Mouse (Mus musculus): Measurements from ENCODE around the gene Slc22a20. TPM values are rescaled to one million over a fixed set of nuclear protein-coding genes. Genes with fewer than 3 reads are reported as not detected.

Gene Slc22a20
- polyA plus RNA-seq, 1 experiment from 2014 or later: 0.05 TPM

GRCm38 (mm10) chr19:5964804-5965203 is 21.1 kb downstream of the Slc22a20 start:
- Histone ChIP-seq H3K4me1 (replicated peaks) (peaks cover 81% of the 10 kb centered on the region), H3K36me3 (replicated peaks) (peaks cover 20% of the 10 kb centered on the region), H3K9ac (peak overlapping the region; percentile 75), H3K9me3 (replicated peaks) (no peaks in the 10 kb centered on the region), H3K27ac (replicated peaks) (peak overlapping the region; percentile 92), H3K4me3 (replicated peaks) (peak overlapping the region; percentile 72), H3K4me2 (peak overlapping the region; percentile 83), H3K27me3 (no peaks in the 10 kb centered on the region)
- 78% methylated on average over 2 of the region's 2 CpGs for WGBS (ENCODE audit: insufficient replicate concordance)
- no peak for ATAC-seq (ENCODE audit: insufficient read depth)

- ATAC-seq (ENCODE audit: insufficient read depth): peak; percentile 54
- Histone ChIP-seq H3K4me1 (replicated peaks) (peaks cover 75% of the 10 kb centered on the region), H3K9ac (peak within 1 kb of the TSS; percentile 75), H3K36me3 (replicated peaks) (peaks cover 28% of the 10 kb centered on the region), H3K27me3 (no peaks in the 10 kb centered on the region), H3K4me3 (replicated peaks) (peak within 1 kb of the TSS; percentile 72), H3K4me2 (peak within 1 kb of the TSS; percentile 83), H3K9me3 (replicated peaks) (no peaks in the 10 kb centered on the region), H3K27ac (replicated peaks) (peak within 1 kb of the TSS; percentile 92)
- WGBS (ENCODE audit: insufficient replicate concordance): under 1% methylated on average over 50 of the region's 50 CpGs
Observed at GRCm38 (mm10) chr19:5963883-5964562, 21.9 kb downstream of the Slc22a20 start, which contains the start of gene Pola2. Gene Pola2 (minus strand): TSS chr19:5964202.

- H3K4me3 ChIP-seq (replicated peaks): peak overlapping the region; percentile 72
- H3K4me1 ChIP-seq (replicated peaks): peaks cover 68% of the 10 kb centered on the region
- ATAC-seq (ENCODE audit: insufficient read depth): no peak
- H3K27me3 ChIP-seq: no peaks in the 10 kb centered on the region
- WGBS (ENCODE audit: insufficient replicate concordance): 28% methylated on average over 1 of the region's 1 CpGs
- H3K9ac ChIP-seq: peak overlapping the region; percentile 75
- peak overlapping the region; percentile 83 for H3K4me2 ChIP-seq
- peak overlapping the region; percentile 92 for H3K27ac ChIP-seq (replicated peaks)
- peaks cover 41% of the 10 kb centered on the region for H3K36me3 ChIP-seq (replicated peaks)
- no peaks in the 10 kb centered on the region for H3K9me3 ChIP-seq (replicated peaks)
Observed at GRCm38 (mm10) chr19:5962651-5963050, 23.3 kb downstream of the Slc22a20 start.

- Histone ChIP-seq H3K36me3 (replicated peaks) (peaks cover 92% of the 10 kb centered on the region), H3K9me3 (replicated peaks) (no peaks in the 10 kb centered on the region), H3K27ac (replicated peaks) (no peak overlapping the region), H3K4me3 (replicated peaks) (no peak overlapping the region), H3K4me1 (replicated peaks) (peaks cover 39% of the 10 kb centered on the region), H3K9ac (no peak overlapping the region), H3K27me3 (no peaks in the 10 kb centered on the region), H3K4me2 (no peak overlapping the region)
- 0 out of 2 replicates have a peak, but pooled peaks have one; percentile 20 for ATAC-seq (ENCODE audit: insufficient read depth)
- 83% methylated on average over 5 of the region's 5 CpGs for WGBS (ENCODE audit: insufficient replicate concordance)
Observed at GRCm38 (mm10) chr19:5957371-5957770, 28.6 kb downstream of the Slc22a20 start.

- Histone ChIP-seq H3K4me3 (replicated peaks) (no peak overlapping the region), H3K36me3 (replicated peaks) (peaks cover 97% of the 10 kb centered on the region), H3K9me3 (replicated peaks) (no peaks in the 10 kb centered on the region), H3K27me3 (no peaks in the 10 kb centered on the region), H3K9ac (no peak overlapping the region), H3K4me2 (no peak overlapping the region), H3K4me1 (replicated peaks) (peaks cover 34% of the 10 kb centered on the region), H3K27ac (replicated peaks) (no peak overlapping the region)
- 22% methylated on average over 3 of the region's 3 CpGs for WGBS (ENCODE audit: insufficient replicate concordance)
- peak; percentile 48 for ATAC-seq (ENCODE audit: insufficient read depth)
Observed at GRCm38 (mm10) chr19:5956685-5957084, 29.3 kb downstream of the Slc22a20 start.

GRCm38 (mm10) chr19:5955704-5956670 is 30.0 kb downstream of the Slc22a20 start:
- no peak for ATAC-seq (ENCODE audit: insufficient read depth)
- WGBS (ENCODE audit: insufficient replicate concordance): 76% methylated on average over 28 of the region's 28 CpGs
- peaks cover 97% of the 10 kb centered on the region for H3K36me3 ChIP-seq (replicated peaks)

GRCm38 (mm10) chr19:5954936-5955335 is 31.0 kb downstream of the Slc22a20 start:
- Histone ChIP-seq H3K36me3 (replicated peaks) (peaks cover 97% of the 10 kb centered on the region), H3K4me3 (replicated peaks) (no peak overlapping the region), H3K27me3 (no peaks in the 10 kb centered on the region), H3K9ac (no peak overlapping the region), H3K4me1 (replicated peaks) (peaks cover 22% of the 10 kb centered on the region), H3K27ac (replicated peaks) (no peak overlapping the region; the same call in 1 of the 2 replicates), H3K4me2 (no peak overlapping the region), H3K9me3 (replicated peaks) (no peaks in the 10 kb centered on the region)
- WGBS (ENCODE audit: insufficient replicate concordance): 91% methylated on average over 10 of the region's 10 CpGs
- no peak for ATAC-seq (ENCODE audit: insufficient read depth)

More at GRCm38 (mm10) chr19:5955704-5956670, 30.0 kb downstream of the Slc22a20 start:
- H3K27me3 ChIP-seq: no peaks in the 10 kb centered on the region
- no peak overlapping the region for H3K9ac ChIP-seq
- H3K4me2 ChIP-seq: peak overlapping the region; percentile 34
- peak overlapping the region; percentile 5; the same call in 1 of the 2 replicates for H3K4me3 ChIP-seq (replicated peaks)
- H3K9me3 ChIP-seq (replicated peaks): no peaks in the 10 kb centered on the region
- peaks cover 27% of the 10 kb centered on the region for H3K4me1 ChIP-seq (replicated peaks)
- H3K27ac ChIP-seq (replicated peaks): 0 out of 2 replicates have a peak overlapping the region, but pooled peaks have one; percentile 10

GRCm38 (mm10) chr19:5954031-5954710 is 31.8 kb downstream of the Slc22a20 start:
- Histone ChIP-seq H3K27me3 (no peaks in the 10 kb centered on the region), H3K27ac (replicated peaks) (no peak overlapping the region; the same call in 1 of the 2 replicates), H3K36me3 (replicated peaks) (peaks cover 97% of the 10 kb centered on the region), H3K4me2 (no peak overlapping the region), H3K9me3 (replicated peaks) (no peaks in the 10 kb centered on the region), H3K4me1 (replicated peaks) (peaks cover 22% of the 10 kb centered on the region), H3K9ac (no peak overlapping the region), H3K4me3 (replicated peaks) (no peak overlapping the region)
- no peak for ATAC-seq (ENCODE audit: insufficient read depth)
- 87% methylated on average over 22 of the region's 22 CpGs for WGBS (ENCODE audit: insufficient replicate concordance)

GRCm38 (mm10) chr19:5953201-5953770 is 32.7 kb downstream of the Slc22a20 start:
- WGBS (ENCODE audit: insufficient replicate concordance): 89% methylated on average over 19 of the region's 19 CpGs
- no peak overlapping the region for H3K27ac ChIP-seq (replicated peaks)
- ATAC-seq (ENCODE audit: insufficient read depth): no peak
- H3K4me3 ChIP-seq (replicated peaks): no peak overlapping the region
- no peak overlapping the region for H3K9ac ChIP-seq
- H3K27me3 ChIP-seq: no peaks in the 10 kb centered on the region
- peaks cover 97% of the 10 kb centered on the region for H3K36me3 ChIP-seq (replicated peaks)
- H3K4me1 ChIP-seq (replicated peaks): peaks cover 22% of the 10 kb centered on the region
- no peak overlapping the region for H3K4me2 ChIP-seq
- no peaks in the 10 kb centered on the region for H3K9me3 ChIP-seq (replicated peaks)

GRCm38 (mm10) chr19:5952071-5952691 is 33.8 kb downstream of the Slc22a20 start:
- Histone ChIP-seq H3K4me1 (replicated peaks) (peaks cover 16% of the 10 kb centered on the region), H3K27me3 (no peaks in the 10 kb centered on the region), H3K4me2 (no peak overlapping the region), H3K4me3 (replicated peaks) (no peak overlapping the region), H3K9ac (no peak overlapping the region), H3K27ac (replicated peaks) (peak overlapping the region; percentile 38; the same call in 1 of the 2 replicates), H3K36me3 (replicated peaks) (peaks cover 98% of the 10 kb centered on the region), H3K9me3 (replicated peaks) (no peaks in the 10 kb centered on the region)
- WGBS (ENCODE audit: insufficient replicate concordance): 76% methylated on average over 13 of the region's 13 CpGs
- ATAC-seq (ENCODE audit: insufficient read depth): peak; percentile 40

Data from liver, embryonic 15.5 days (tissue).